Mouse (Mus musculus): ENCODE data around the gene Zfp385b. TPM values are rescaled to one million over a fixed set of nuclear protein-coding genes. Genes with fewer than 3 reads are reported as not detected.

Zfp385b gene
- polyA plus RNA-seq, 1 experiment from 2014 or later = 4.7 TPM

- DNase-seq (ENCODE audit: low spot score) = no peak
- H3K27me3 ChIP-seq (replicated peaks; ENCODE audit: control insufficient read depth, insufficient read depth, low read length) = no peaks in the 10 kb centered on the region
- H3K36me3 ChIP-seq (ENCODE audit: control insufficient read depth, insufficient read depth, low read length) = no peaks in the 10 kb centered on the region
- no peaks in the 10 kb centered on the region for H3K9me3 ChIP-seq (replicated peaks; ENCODE audit: control insufficient read depth, low read length)
- 80% methylated on average over 4 of the region's 4 CpGs for WGBS
- no peaks in the 10 kb centered on the region for H3K4me1 ChIP-seq (ENCODE audit: control insufficient read depth, insufficient read depth, low read length)
- H3K4me2 ChIP-seq (ENCODE audit: low read length) = no peak overlapping the region
- H3K27ac ChIP-seq (ENCODE audit: low read depth, low read length) = no peak overlapping the region
- no peak overlapping the region for H3K9ac ChIP-seq (ENCODE audit: low read length)
- H3K4me3 ChIP-seq (ENCODE audit: low read depth, low read length) = no peak overlapping the region
- ATAC-seq = no peak
These were observed 77.1 kb downstream of the Zfp385b start for GRCm38 (mm10) chr2:77742359-77742758.

DNA sequence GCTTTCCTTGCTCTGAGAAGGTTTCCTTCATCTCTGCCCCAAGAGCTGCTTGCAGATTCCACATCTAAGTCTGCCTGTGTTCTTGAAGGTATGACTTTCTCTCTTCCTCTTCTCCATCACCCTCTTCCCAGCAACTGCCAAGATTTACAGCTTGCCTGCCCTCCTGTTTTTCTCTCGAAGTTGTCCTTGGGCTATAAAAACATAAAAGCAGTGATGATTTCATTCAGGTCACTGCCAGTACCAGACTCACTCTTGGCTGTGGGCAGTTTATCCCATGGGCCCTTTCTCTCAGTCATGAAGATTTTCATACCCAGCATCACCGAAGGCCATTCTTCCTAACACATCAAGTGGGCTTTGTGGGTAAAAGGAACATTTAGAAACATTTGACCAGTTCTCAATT is 89.2 kb downstream of the Zfp385b start:
- H3K27ac ChIP-seq (ENCODE audit: low read depth, low read length) = no peak overlapping the region

DNA sequence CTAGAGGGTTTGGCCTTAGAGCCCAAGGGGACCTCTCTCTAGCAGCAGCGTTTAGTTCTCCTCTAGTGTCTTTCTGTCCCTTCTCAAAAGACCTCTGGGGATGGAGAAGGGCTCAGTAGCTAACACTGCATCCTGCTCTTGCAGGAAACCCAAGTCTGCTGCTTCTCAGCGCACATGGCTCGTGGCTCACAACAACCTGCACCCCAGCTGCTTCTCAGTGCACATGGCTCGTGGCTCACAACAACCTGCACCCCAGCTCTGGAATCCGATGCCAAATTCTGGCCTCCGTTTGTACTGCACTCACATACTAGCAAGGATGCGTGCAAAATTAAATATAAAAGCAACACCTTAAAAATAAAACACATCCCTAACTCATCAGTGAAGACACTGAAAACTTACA is 92.6 kb downstream of the Zfp385b start:
- whole genome bisulfite sequencing = 83% methylated on average over 7 of the region's 7 CpGs
- no peaks in the 10 kb centered on the region for H3K4me1 ChIP-seq (ENCODE audit: control insufficient read depth, insufficient read depth, low read length)
- H3K27me3 ChIP-seq (replicated peaks; ENCODE audit: control insufficient read depth, insufficient read depth, low read length) = no peaks in the 10 kb centered on the region
- no peaks in the 10 kb centered on the region for H3K9me3 ChIP-seq (replicated peaks; ENCODE audit: control insufficient read depth, low read length)
- H3K4me2 ChIP-seq (ENCODE audit: low read length) = no peak overlapping the region
- no peak for ATAC-seq
- no peaks in the 10 kb centered on the region for H3K36me3 ChIP-seq (ENCODE audit: control insufficient read depth, insufficient read depth, low read length)
- no peak overlapping the region for H3K27ac ChIP-seq (ENCODE audit: low read depth, low read length)
- H3K4me3 ChIP-seq (ENCODE audit: low read depth, low read length) = no peak overlapping the region
- H3K9ac ChIP-seq (ENCODE audit: low read length) = no peak overlapping the region
- DNase-seq (ENCODE audit: low spot score) = no peak

More for the DNA sequence above, 89.2 kb downstream of the Zfp385b start:
- DNase-seq (ENCODE audit: low spot score) = no peak
- Histone ChIP-seq H3K9ac (ENCODE audit: low read length) (no peak overlapping the region), H3K36me3 (ENCODE audit: control insufficient read depth, insufficient read depth, low read length) (no peaks in the 10 kb centered on the region), H3K4me1 (ENCODE audit: control insufficient read depth, insufficient read depth, low read length) (no peaks in the 10 kb centered on the region), H3K4me2 (ENCODE audit: low read length) (no peak overlapping the region), H3K4me3 (ENCODE audit: low read depth, low read length) (no peak overlapping the region), H3K27me3 (replicated peaks; ENCODE audit: control insufficient read depth, insufficient read depth, low read length) (no peaks in the 10 kb centered on the region), H3K9me3 (replicated peaks; ENCODE audit: control insufficient read depth, low read length) (no peaks in the 10 kb centered on the region)
- WGBS = 75% methylated on average over 2 of the region's 2 CpGs
- no peak for ATAC-seq

- Histone ChIP-seq H3K4me3 (ENCODE audit: low read depth, low read length) (no peak overlapping the region), H3K36me3 (ENCODE audit: control insufficient read depth, insufficient read depth, low read length) (no peaks in the 10 kb centered on the region), H3K27me3 (replicated peaks; ENCODE audit: control insufficient read depth, insufficient read depth, low read length) (no peaks in the 10 kb centered on the region), H3K27ac (ENCODE audit: low read depth, low read length) (no peak overlapping the region), H3K4me1 (ENCODE audit: control insufficient read depth, insufficient read depth, low read length) (no peaks in the 10 kb centered on the region), H3K9me3 (replicated peaks; ENCODE audit: control insufficient read depth, low read length) (no peaks in the 10 kb centered on the region), H3K4me2 (ENCODE audit: low read length) (no peak overlapping the region), H3K9ac (ENCODE audit: low read length) (no peak overlapping the region)
- DNase-seq (ENCODE audit: low spot score) (no peak), ATAC-seq (no peak)
- WGBS = 86% methylated on average over 4 of the region's 4 CpGs
These were observed 98.6 kb downstream of the Zfp385b start for GRCm38 (mm10) chr2:77720806-77721205.

GRCm38 (mm10) chr2:77716367-77716766 is 103.1 kb downstream of the Zfp385b start:
- Histone ChIP-seq H3K27me3 (replicated peaks; ENCODE audit: control insufficient read depth, insufficient read depth, low read length) (no peaks in the 10 kb centered on the region), H3K36me3 (ENCODE audit: control insufficient read depth, insufficient read depth, low read length) (no peaks in the 10 kb centered on the region), H3K4me2 (ENCODE audit: low read length) (no peak overlapping the region), H3K27ac (ENCODE audit: low read depth, low read length) (no peak overlapping the region), H3K4me1 (ENCODE audit: control insufficient read depth, insufficient read depth, low read length) (no peaks in the 10 kb centered on the region), H3K9ac (ENCODE audit: low read length) (no peak overlapping the region), H3K4me3 (ENCODE audit: low read depth, low read length) (no peak overlapping the region), H3K9me3 (replicated peaks; ENCODE audit: control insufficient read depth, low read length) (no peaks in the 10 kb centered on the region)
- no peak for ATAC-seq
- 93% methylated on average over 3 of the region's 3 CpGs for WGBS
- DNase-seq (ENCODE audit: low spot score) = no peak

- DNase-seq (ENCODE audit: low spot score) (no peak), ATAC-seq (no peak)
- Histone ChIP-seq H3K9ac (ENCODE audit: low read length) (no peak overlapping the region), H3K9me3 (replicated peaks; ENCODE audit: control insufficient read depth, low read length) (no peaks in the 10 kb centered on the region), H3K27me3 (replicated peaks; ENCODE audit: control insufficient read depth, insufficient read depth, low read length) (no peaks in the 10 kb centered on the region), H3K36me3 (ENCODE audit: control insufficient read depth, insufficient read depth, low read length) (no peaks in the 10 kb centered on the region), H3K4me2 (ENCODE audit: low read length) (no peak overlapping the region), H3K4me1 (ENCODE audit: control insufficient read depth, insufficient read depth, low read length) (no peaks in the 10 kb centered on the region), H3K4me3 (ENCODE audit: low read depth, low read length) (no peak overlapping the region), H3K27ac (ENCODE audit: low read depth, low read length) (no peak overlapping the region)
- WGBS = 59% methylated on average over 5 of the region's 5 CpGs
These were observed 105.6 kb downstream of the Zfp385b start for GRCm38 (mm10) chr2:77713886-77714285.

- H3K27ac ChIP-seq (ENCODE audit: low read depth, low read length) = no peak overlapping the region
- 78% methylated on average over 1 of the region's 1 CpGs for WGBS
These were observed 107.7 kb downstream of the Zfp385b start for GRCm38 (mm10) chr2:77711751-77712150.

GRCm38 (mm10) chr2:77709206-77709794 is 110.1 kb downstream of the Zfp385b start:
- no peaks in the 10 kb centered on the region for H3K4me1 ChIP-seq (ENCODE audit: control insufficient read depth, insufficient read depth, low read length)
- no peaks in the 10 kb centered on the region for H3K27me3 ChIP-seq (replicated peaks; ENCODE audit: control insufficient read depth, insufficient read depth, low read length)
- H3K9me3 ChIP-seq (replicated peaks; ENCODE audit: control insufficient read depth, low read length) = no peaks in the 10 kb centered on the region
- no peak overlapping the region for H3K9ac ChIP-seq (ENCODE audit: low read length)
- ATAC-seq (peak; percentile 82), DNase-seq (ENCODE audit: low spot score) (peak; percentile 86)
- WGBS = 25% methylated on average over 7 of the region's 7 CpGs
- H3K4me2 ChIP-seq (ENCODE audit: low read length) = peak overlapping the region; percentile 23; the same call in 1 of the 2 replicates
- no peaks in the 10 kb centered on the region for H3K36me3 ChIP-seq (ENCODE audit: control insufficient read depth, insufficient read depth, low read length)
- no peak overlapping the region for H3K27ac ChIP-seq (ENCODE audit: low read depth, low read length)
- no peak overlapping the region for H3K4me3 ChIP-seq (ENCODE audit: low read depth, low read length)

More at GRCm38 (mm10) chr2:77711751-77712150, 107.7 kb downstream of the Zfp385b start:
- Histone ChIP-seq H3K9me3 (replicated peaks; ENCODE audit: control insufficient read depth, low read length) (no peaks in the 10 kb centered on the region), H3K4me2 (ENCODE audit: low read length) (no peak overlapping the region), H3K4me1 (ENCODE audit: control insufficient read depth, insufficient read depth, low read length) (no peaks in the 10 kb centered on the region), H3K27me3 (replicated peaks; ENCODE audit: control insufficient read depth, insufficient read depth, low read length) (no peaks in the 10 kb centered on the region), H3K9ac (ENCODE audit: low read length) (no peak overlapping the region), H3K4me3 (ENCODE audit: low read depth, low read length) (no peak overlapping the region), H3K36me3 (ENCODE audit: control insufficient read depth, insufficient read depth, low read length) (no peaks in the 10 kb centered on the region)
- DNase-seq (ENCODE audit: low spot score) (no peak), ATAC-seq (no peak)

GRCm38 (mm10) chr2:77707138-77707537 is 112.3 kb downstream of the Zfp385b start:
- H3K9ac ChIP-seq (ENCODE audit: low read length) = no peak overlapping the region
- no peak overlapping the region for H3K4me2 ChIP-seq (ENCODE audit: low read length)
- ATAC-seq = no peak
- H3K27me3 ChIP-seq (replicated peaks; ENCODE audit: control insufficient read depth, insufficient read depth, low read length) = no peaks in the 10 kb centered on the region
- H3K4me3 ChIP-seq (ENCODE audit: low read depth, low read length) = no peak overlapping the region
- H3K27ac ChIP-seq (ENCODE audit: low read depth, low read length) = no peak overlapping the region
- H3K9me3 ChIP-seq (replicated peaks; ENCODE audit: control insufficient read depth, low read length) = no peaks in the 10 kb centered on the region
- H3K36me3 ChIP-seq (ENCODE audit: control insufficient read depth, insufficient read depth, low read length) = no peaks in the 10 kb centered on the region
- DNase-seq (ENCODE audit: low spot score) = no peak
- WGBS = 55% methylated on average over 9 of the region's 9 CpGs
- H3K4me1 ChIP-seq (ENCODE audit: control insufficient read depth, insufficient read depth, low read length) = no peaks in the 10 kb centered on the region

All from forebrain, embryonic 14.5 days (tissue).